Mouse (Mus musculus) hindbrain, embryonic 16.5 days (tissue): ENCODE data around the gene Zfp408. TPM values are rescaled to one million over a fixed set of nuclear protein-coding genes. Genes with fewer than 3 reads are reported as not detected.
"Not testable (repeated sequence)": the region's sequence is repeated elsewhere in the genome, so short reads cannot be mapped to it uniquely, and the experiment has no call there.

Experiments
- ATAC-seq: fragments of 200-750 bp; cut with Nextera tagmentation; 2 replicates; pipeline ENCODE4 v1.8.0; 2017; ENCODE audit warnings: moderate TSS enrichment, moderate library complexity
- H3K27ac ChIP-seq: fragments of 300-500 bp; sonication (generic); 2 replicates; pipeline ENCODE4 v1.5.1; 2014; ENCODE audit warnings: low read depth, mild to moderate bottlenecking, control low read depth, low read length, moderate library complexity
- H3K27me3 ChIP-seq: fragments of 300-500 bp; sonication (generic); replicated peaks from 2 replicates; pipeline ENCODE4 v1.6.1; 2014; ENCODE audit warnings: low read length; ENCODE audit not compliant: control insufficient read depth, insufficient read depth
- H3K36me3 ChIP-seq: fragments of 300-500 bp; sonication (generic); 2 replicates; pipeline ENCODE4 v1.6.1; 2014; ENCODE audit warnings: mild to moderate bottlenecking, low read length, moderate library complexity, mixed read lengths; ENCODE audit not compliant: control insufficient read depth, insufficient read depth
- H3K4me1 ChIP-seq: fragments of 300-500 bp; sonication (generic); 2 replicates; pipeline ENCODE4 v1.6.1; 2014; ENCODE audit warnings: low read depth, low read length; ENCODE audit not compliant: control insufficient read depth, insufficient read depth
- H3K4me2 ChIP-seq: fragments of 300-500 bp; sonication (generic); 2 replicates; pipeline ENCODE4 v1.6.1; 2014; ENCODE audit warnings: mild to moderate bottlenecking, low read length, control low read depth, moderate library complexity
- H3K4me3 ChIP-seq: fragments of 300-500 bp; sonication (generic); 2 replicates; pipeline ENCODE4 v1.5.1; 2014; ENCODE audit warnings: mild to moderate bottlenecking, low read length, control low read depth, moderate library complexity
- H3K9ac ChIP-seq: fragments of 300-500 bp; sonication (generic); 2 replicates; pipeline ENCODE4 v1.6.1; 2014; ENCODE audit warnings: low read depth, mild to moderate bottlenecking, control low read depth, low read length, moderate library complexity
- H3K9me3 ChIP-seq: fragments of 300-500 bp; sonication (generic); 2 replicates; pipeline ENCODE4 v1.6.1; 2014; ENCODE audit warnings: mild to moderate bottlenecking, low read length, moderate library complexity; ENCODE audit not compliant: control insufficient read depth
- WGBS: fragments of 180-500 bp; shearing (Covaris S2); extraction: QIAGEN DNeasy Blood & Tissue Kit; methylation state at CpG from one replicate; pipeline ENCODE4 v1.1.7; 2014; 5-methylcytosine and 5-hydroxymethylcytosine counted together
- polyA plus RNA-seq: library from polyadenylated mRNA; unstranded; fragments of >200 nt; fragmentation: Nextera tagmentation; extraction: Ambion mirVana; gene quantifications from 2 replicates; pipeline ENCODE4 v1.2.1, GENCODE M21; 2015

Zfp408 gene
- polyA plus RNA-seq, 1 experiment from 2014 or later = 9.9 TPM

DNA sequence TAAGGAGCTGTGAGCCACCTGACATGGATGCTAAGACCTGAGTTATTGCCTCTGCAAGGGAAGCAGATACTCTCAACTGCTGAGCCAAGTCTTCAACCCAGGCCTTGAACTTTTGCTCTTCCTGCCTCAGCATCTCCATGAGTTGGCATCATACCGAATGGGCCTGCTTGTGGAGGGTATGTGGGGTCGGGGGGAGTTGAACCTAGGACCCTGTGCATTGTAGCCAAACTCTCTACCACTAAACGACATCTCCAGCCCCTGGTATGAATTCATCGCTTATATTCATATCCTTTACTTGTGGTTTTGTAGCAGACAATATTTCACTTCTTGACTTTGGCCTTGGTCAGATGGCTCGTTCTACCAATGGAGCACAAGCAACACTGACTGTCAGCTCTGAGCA lies 17.8 kb downstream of the Zfp408 start:
- H3K4me1 ChIP-seq = no peaks in the 10 kb centered on the region
- no peak overlapping the region for H3K4me3 ChIP-seq
- 86% methylated on average over 5 of the region's 5 CpGs for WGBS
- H3K4me2 ChIP-seq = no peak overlapping the region
- H3K9ac ChIP-seq = no peak overlapping the region
- ATAC-seq = no peak
- H3K9me3 ChIP-seq = no peaks in the 10 kb centered on the region
- H3K27ac ChIP-seq = no peak overlapping the region
- no peaks in the 10 kb centered on the region for H3K36me3 ChIP-seq
- no peaks in the 10 kb centered on the region for H3K27me3 ChIP-seq

DNA sequence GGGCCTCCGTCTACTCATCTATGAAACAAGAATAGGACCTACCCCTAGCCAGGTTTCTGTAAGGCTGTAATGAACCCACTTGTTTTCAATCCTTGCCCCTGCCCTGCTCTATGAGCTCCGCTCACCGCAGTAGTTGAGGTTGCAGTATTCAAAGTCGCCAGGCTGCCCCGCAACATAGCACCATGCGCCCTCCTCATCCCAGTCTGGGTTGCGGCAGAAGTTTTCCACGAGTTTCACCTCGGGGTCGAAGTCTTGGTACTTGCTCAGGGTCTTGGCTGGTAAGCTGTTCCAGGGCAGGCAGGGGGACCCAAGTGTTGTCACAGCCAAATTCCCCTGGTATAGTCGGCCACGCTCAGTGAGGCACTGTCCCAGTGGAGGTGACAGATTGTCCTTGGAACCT lies 19.2 kb downstream of the Zfp408 start:
- Histone ChIP-seq H3K27ac (no peak overlapping the region), H3K4me2 (no peak overlapping the region), H3K36me3 (no peaks in the 10 kb centered on the region), H3K4me1 (no peaks in the 10 kb centered on the region), H3K4me3 (no peak overlapping the region), H3K9ac (no peak overlapping the region), H3K27me3 (no peaks in the 10 kb centered on the region), H3K9me3 (no peaks in the 10 kb centered on the region)
- ATAC-seq = no peak
- 93% methylated on average over 12 of the region's 12 CpGs for WGBS

DNA sequence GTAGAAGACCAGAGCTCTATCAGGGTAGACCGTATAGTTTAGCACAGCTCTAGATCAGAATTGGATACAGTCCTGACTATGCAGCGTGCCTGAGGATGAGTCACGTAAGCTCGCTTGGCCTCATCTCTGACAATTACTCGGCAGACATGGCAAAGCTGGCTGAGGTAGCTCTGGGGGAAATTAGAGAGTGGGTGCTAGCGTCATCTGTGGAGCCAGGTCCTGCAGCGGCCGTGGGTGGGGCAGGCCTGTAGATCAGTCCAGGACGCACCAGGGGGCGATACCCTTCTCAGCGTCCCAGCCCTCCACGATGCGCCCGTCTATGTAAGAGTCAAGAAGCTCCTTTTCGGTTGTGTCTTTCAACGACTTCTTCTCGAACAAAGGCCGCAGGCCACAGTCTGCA lies 19.9 kb downstream of the Zfp408 start:
- Histone ChIP-seq H3K27me3 (no peaks in the 10 kb centered on the region), H3K4me2 (no peak overlapping the region), H3K4me3 (no peak overlapping the region), H3K9ac (no peak overlapping the region), H3K36me3 (no peaks in the 10 kb centered on the region), H3K4me1 (no peaks in the 10 kb centered on the region), H3K9me3 (no peaks in the 10 kb centered on the region), H3K27ac (no peak overlapping the region)
- 90% methylated on average over 18 of the region's 18 CpGs for WGBS
- ATAC-seq = no peak

DNA sequence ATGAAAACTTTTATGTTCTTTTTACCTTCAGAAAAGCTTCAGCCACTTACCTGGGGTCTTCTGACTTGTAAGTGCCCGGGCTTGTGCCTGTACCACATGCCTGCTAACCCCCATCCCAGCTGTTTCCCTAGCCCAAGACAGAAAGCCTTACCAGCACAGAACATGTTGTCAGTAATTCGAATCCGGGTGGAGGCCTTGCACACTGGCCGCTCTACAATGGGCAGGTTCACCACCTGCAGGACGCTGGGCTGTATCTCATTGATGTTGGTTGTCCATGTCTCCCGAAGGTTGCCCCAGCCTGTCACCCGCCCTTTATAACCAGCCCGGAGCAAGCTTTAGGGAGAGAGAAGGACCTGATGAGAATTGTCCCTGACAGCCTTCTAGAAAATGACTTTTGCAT lies 21.4 kb downstream of the Zfp408 start:
- Histone ChIP-seq H3K4me2 (no peak overlapping the region), H3K4me3 (no peak overlapping the region), H3K9me3 (no peaks in the 10 kb centered on the region), H3K36me3 (no peaks in the 10 kb centered on the region), H3K27me3 (no peaks in the 10 kb centered on the region), H3K9ac (no peak overlapping the region), H3K4me1 (no peaks in the 10 kb centered on the region), H3K27ac (no peak overlapping the region)
- WGBS = 87% methylated on average over 8 of the region's 8 CpGs
- ATAC-seq = no peak

DNA sequence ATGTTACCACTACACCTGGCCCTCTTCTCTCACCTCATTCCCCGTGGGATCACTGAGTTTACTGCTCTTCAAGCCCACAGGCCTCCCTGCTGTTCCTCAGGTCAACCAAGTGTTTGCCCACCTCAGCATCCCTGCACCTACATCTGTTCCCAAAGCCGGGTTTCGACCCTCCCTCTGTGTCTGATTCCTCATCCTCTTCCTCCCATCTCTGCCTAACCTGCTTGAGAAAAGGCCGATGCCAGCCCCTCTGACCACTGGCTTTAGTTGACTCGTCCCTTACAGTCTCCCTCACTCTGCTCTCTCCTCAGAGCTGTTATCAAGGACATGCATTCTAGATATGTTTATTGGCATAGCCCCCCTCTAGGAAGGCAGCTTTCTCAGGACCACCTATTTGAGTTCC lies 22.1 kb downstream of the Zfp408 start:
- H3K9me3 ChIP-seq = no peaks in the 10 kb centered on the region
- no peaks in the 10 kb centered on the region for H3K27me3 ChIP-seq
- no peaks in the 10 kb centered on the region for H3K4me1 ChIP-seq
- ATAC-seq = no peak
- no peaks in the 10 kb centered on the region for H3K36me3 ChIP-seq
- H3K4me2 ChIP-seq = no peak overlapping the region
- H3K4me3 ChIP-seq = no peak overlapping the region
- WGBS = 81% methylated on average over 5 of the region's 5 CpGs
- H3K27ac ChIP-seq = no peak overlapping the region
- H3K9ac ChIP-seq = no peak overlapping the region

DNA sequence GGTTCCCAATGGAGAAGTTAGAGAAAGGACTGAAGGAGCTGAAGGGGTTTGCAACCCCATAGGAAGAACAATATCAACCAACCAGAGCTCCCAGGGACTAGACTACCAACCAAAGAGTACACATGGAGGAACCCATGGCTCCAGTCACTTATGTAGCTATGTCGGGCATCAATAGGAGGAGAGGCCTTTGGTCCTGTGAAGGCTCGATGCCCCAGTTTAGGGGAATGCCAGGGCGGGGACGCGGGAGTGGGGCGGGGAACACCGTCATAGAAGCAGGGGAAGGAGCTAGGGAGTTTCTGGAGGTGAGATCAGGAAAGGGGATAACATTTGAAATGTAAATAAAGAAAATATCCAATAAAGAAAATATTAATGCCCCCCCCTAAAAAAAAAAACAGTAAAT lies 26.2 kb downstream of the Zfp408 start:
- H3K9ac ChIP-seq, H3K9me3 ChIP-seq, H3K4me1 ChIP-seq, H3K27me3 ChIP-seq, H3K4me2 ChIP-seq, H3K4me3 ChIP-seq, ATAC-seq, H3K27ac ChIP-seq: not testable (repeated sequence)
- H3K36me3 ChIP-seq = peaks cover 25% of the 10 kb centered on the region
- 93% methylated on average over 7 of the region's 7 CpGs for WGBS

DNA sequence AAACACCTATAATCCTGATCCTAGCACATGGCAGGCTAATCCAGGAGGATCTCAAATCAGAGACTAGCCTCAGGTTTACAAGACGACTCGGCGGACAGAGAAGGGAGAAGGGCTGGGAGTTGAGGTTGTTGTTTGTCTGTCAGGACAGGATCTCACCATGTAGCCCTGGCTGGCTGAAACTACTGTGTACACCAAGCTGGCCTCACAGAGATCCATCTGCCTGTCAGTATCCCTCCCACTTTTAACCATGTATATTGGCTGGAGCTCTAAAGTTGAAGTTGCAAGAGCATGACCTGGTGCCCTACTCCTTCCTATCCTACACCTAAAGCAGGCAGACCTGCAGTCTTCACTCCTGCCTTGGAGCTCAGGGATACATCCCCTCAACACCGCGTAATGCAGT lies 27.2 kb downstream of the Zfp408 start:
- Histone ChIP-seq H3K4me3 (no peak overlapping the region), H3K27ac (no peak overlapping the region), H3K27me3 (no peaks in the 10 kb centered on the region), H3K4me2 (no peak overlapping the region), H3K9me3 (no peaks in the 10 kb centered on the region), H3K36me3 (peaks cover 34% of the 10 kb centered on the region), H3K4me1 (no peaks in the 10 kb centered on the region), H3K9ac (no peak overlapping the region)
- no peak for ATAC-seq
- 97% methylated on average over 5 of the region's 5 CpGs for WGBS

DNA sequence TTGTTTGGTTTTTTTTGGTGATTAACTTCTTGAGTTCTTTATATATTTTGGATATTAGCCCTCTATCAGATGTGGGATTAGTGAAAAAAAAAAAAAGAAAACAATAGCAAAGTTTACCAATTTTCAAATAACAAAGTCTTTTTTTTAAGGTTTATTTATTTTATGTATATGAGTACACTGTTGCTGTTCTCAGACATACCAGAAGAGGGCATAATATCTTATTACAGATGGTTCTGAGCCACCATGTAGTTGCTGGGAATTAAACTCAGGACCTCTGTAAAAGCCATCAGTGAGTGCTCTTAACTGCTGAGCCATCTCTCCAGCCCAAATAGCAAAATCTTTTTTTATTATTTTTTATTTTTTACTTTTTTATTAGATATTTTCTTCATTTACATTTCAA lies 40.2 kb downstream of the Zfp408 start:
- H3K27me3 ChIP-seq, H3K9ac ChIP-seq, H3K27ac ChIP-seq, H3K4me1 ChIP-seq, H3K4me3 ChIP-seq, ATAC-seq, H3K9me3 ChIP-seq, H3K4me2 ChIP-seq: not testable (repeated sequence)
- H3K36me3 ChIP-seq = peaks cover 26% of the 10 kb centered on the region

DNA sequence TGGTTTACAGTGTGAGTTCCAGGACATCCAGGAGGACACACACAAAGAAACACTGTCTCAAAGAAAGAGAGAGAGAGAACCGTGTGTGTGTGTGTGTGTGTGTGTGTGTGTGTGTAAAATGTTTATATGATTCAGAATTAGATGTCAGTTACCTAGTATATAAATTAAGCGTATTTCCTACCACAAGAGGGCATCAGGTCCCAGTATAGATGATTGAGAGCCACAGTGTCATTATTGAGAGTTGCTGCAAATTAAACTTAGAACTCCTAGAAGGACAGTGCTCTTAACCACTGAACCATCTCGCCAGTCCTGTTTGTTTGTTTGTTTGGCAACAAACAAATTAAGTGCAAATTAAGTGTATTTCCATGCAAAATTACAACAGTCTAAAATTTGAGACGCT lies 47.2 kb downstream of the Zfp408 start:
- H3K27me3 ChIP-seq = no peaks in the 10 kb centered on the region

DNA sequence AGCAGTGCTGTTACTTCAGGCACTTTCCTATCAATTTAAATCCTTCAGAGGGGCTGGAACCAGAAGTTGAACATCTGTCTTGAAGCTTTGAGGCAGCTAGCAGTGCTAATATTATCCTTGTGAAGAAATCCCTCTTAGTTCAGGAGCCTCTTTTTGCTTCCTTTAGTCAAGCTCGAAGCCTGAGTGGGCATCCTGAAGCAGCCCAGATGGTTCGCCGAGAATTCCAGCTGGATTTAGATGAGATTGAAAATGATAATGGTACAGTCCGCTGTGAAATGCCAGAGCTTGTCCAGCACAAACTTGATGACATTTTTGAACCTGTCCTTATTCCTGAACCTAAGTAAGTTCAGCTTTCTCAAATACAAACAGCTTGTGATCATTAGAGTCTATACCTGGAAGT lies 49.1 kb downstream of the Zfp408 start:
- no peak overlapping the region for H3K27ac ChIP-seq
- H3K36me3 ChIP-seq = peaks cover 44% of the 10 kb centered on the region
- H3K9me3 ChIP-seq = no peaks in the 10 kb centered on the region
- no peaks in the 10 kb centered on the region for H3K27me3 ChIP-seq
- H3K9ac ChIP-seq = no peak overlapping the region
- no peak overlapping the region for H3K4me3 ChIP-seq
- H3K4me1 ChIP-seq = no peaks in the 10 kb centered on the region
- ATAC-seq = no peak
- no peak overlapping the region for H3K4me2 ChIP-seq
- 94% methylated on average over 4 of the region's 4 CpGs for WGBS

More for the DNA sequence above, 47.2 kb downstream of the Zfp408 start:
- Histone ChIP-seq H3K4me3 (no peak overlapping the region), H3K9me3 (no peaks in the 10 kb centered on the region), H3K36me3 (peaks cover 46% of the 10 kb centered on the region), H3K9ac (no peak overlapping the region), H3K27ac (no peak overlapping the region), H3K4me1 (no peaks in the 10 kb centered on the region), H3K4me2 (no peak overlapping the region)
- ATAC-seq = no peak
- WGBS = 95% methylated on average over 4 of the region's 4 CpGs
